Mouse (Mus musculus) spleen, adult 2 months (tissue): Measurements from ENCODE around the gene Syncrip. TPM values are rescaled to one million over a fixed set of nuclear protein-coding genes. Genes with fewer than 3 reads are reported as not detected.

Experiments used
- DNase-seq, 2 experiments: peaks; one replicate each; pipeline versions ENCODE4 v3.0.0 to v3.0.0-alpha.2; 2012 to 2021; ENCODE audit warnings: low spot score in 2 of 2, low read depth in 1 of 2
- H3K27ac ChIP-seq: fragments of 200-500 bp; 2 replicates; pipeline ENCODE4 v1.5.1; 2012; ENCODE audit warnings: low read length, inconsistent platforms; ENCODE audit not compliant: insufficient read depth
- H3K27me3 ChIP-seq: fragments of 200-500 bp; 2 replicates; pipeline ENCODE4 v1.6.1; 2012; ENCODE audit warnings: mild to moderate bottlenecking, moderate library complexity, low read length, inconsistent platforms; ENCODE audit not compliant: control insufficient read depth, insufficient read depth
- H3K36me3 ChIP-seq: fragments of 200-500 bp; 2 replicates; pipeline ENCODE4 v1.6.1; 2012; ENCODE audit warnings: mild to moderate bottlenecking, low read length, inconsistent platforms; ENCODE audit not compliant: control insufficient read depth, insufficient read depth
- H3K4me1 ChIP-seq: fragments of 200-500 bp; 2 replicates; pipeline ENCODE4 v1.6.1; 2011; ENCODE audit warnings: inconsistent platforms; ENCODE audit not compliant: control insufficient read depth, insufficient read depth, insufficient read length
- H3K4me3 ChIP-seq: fragments of 200-500 bp; 2 replicates; pipeline ENCODE4 v1.5.1; 2011; ENCODE audit warnings: mild to moderate bottlenecking, inconsistent platforms; ENCODE audit not compliant: insufficient read depth, insufficient read length; ENCODE audit errors: extremely low read depth
- CTCF ChIP-seq: fragments of 200-500 bp; IDR thresholded peaks from 2 replicates; pipeline ENCODE4 v1.5.1; 2011; ENCODE audit warnings: mild to moderate bottlenecking, inconsistent platforms; ENCODE audit not compliant: insufficient read depth, insufficient read length, insufficient replicate concordance; ENCODE audit errors: extremely low read depth
- POLR2A ChIP-seq: fragments of 200-500 bp; IDR thresholded peaks from 2 replicates; pipeline ENCODE4 v1.6.1; 2011; ENCODE audit warnings: low read depth, low read length, inconsistent platforms
- WGBS: fragments of 180-500 bp; shearing (Covaris S2); methylation state at CpG from one replicate; pipeline ENCODE4 v1.1.7; 2018; 5-methylcytosine and 5-hydroxymethylcytosine counted together
- polyA plus RNA-seq: library from polyadenylated mRNA; depleted of rRNA; stranded (reverse); fragments of >200 nt; gene quantifications from 2 replicates; pipeline ENCODE4 v1.2.3, GENCODE M21; 2012

The Syncrip gene
- polyA plus RNA-seq, 1 experiment: 5.3 TPM

GRCm38 (mm10) chr9:88524367-88524766, 42.0 kb upstream of the Syncrip start:
- Histone ChIP-seq H3K36me3 (peaks cover 2% of the 10 kb centered on the region; the same call in 1 of the 2 replicates), H3K27me3 (no peaks in the 10 kb centered on the region), H3K4me1 (peaks cover 3% of the 10 kb centered on the region; the same call in 1 of the 2 replicates), H3K27ac (no peak overlapping the region), H3K4me3 (no peak overlapping the region)
- WGBS: 96% methylated on average over 2 of the region's 2 CpGs
- no peak for TF ChIP-seq CTCF
- TF ChIP-seq POLR2A: no peak
- DNase-seq: no peak

DNA sequence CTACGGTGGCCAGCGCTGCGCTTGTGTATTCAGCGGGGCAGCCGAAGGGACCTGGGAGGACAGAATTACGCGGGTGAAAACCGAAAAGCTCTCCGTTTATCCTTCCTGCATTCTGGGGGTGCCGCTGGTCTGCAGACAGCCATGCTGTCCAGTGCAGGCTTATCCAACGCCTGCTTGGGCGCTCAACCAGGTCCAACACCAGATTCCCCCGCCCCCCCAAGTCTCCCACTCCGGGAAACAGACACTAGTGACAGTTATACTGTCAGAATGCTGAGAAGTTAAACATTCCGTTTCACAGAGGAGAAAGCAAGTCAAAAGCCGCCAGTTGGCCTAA, 40.9 kb upstream of the Syncrip start:
- TF ChIP-seq POLR2A (no peak), CTCF (no peak)
- DNase-seq: no peak
- Histone ChIP-seq H3K27me3 (no peaks in the 10 kb centered on the region), H3K4me3 (peak overlapping the region; percentile 74), H3K27ac (peak overlapping the region; percentile 47), H3K36me3 (peaks cover 2% of the 10 kb centered on the region; the same call in 1 of the 2 replicates), H3K4me1 (peaks cover 3% of the 10 kb centered on the region; the same call in 1 of the 2 replicates)
- WGBS: 2% methylated on average over 16 of the region's 16 CpGs

- DNase-seq: peak; percentile 91 to 92
- Histone ChIP-seq H3K4me1 (peaks cover 3% of the 10 kb centered on the region; the same call in 1 of the 2 replicates), H3K27ac (peak overlapping the region; percentile 65), H3K27me3 (no peaks in the 10 kb centered on the region), H3K4me3 (peak overlapping the region; percentile 76), H3K36me3 (peaks cover 2% of the 10 kb centered on the region; the same call in 1 of the 2 replicates)
- TF ChIP-seq POLR2A: peak; percentile 92
- TF ChIP-seq CTCF: no peak
- under 1% methylated on average over 69 of the region's 69 CpGs for WGBS
Observed at GRCm38 (mm10) chr9:88522569-88523334, 40.4 kb upstream of the Syncrip start.

DNA sequence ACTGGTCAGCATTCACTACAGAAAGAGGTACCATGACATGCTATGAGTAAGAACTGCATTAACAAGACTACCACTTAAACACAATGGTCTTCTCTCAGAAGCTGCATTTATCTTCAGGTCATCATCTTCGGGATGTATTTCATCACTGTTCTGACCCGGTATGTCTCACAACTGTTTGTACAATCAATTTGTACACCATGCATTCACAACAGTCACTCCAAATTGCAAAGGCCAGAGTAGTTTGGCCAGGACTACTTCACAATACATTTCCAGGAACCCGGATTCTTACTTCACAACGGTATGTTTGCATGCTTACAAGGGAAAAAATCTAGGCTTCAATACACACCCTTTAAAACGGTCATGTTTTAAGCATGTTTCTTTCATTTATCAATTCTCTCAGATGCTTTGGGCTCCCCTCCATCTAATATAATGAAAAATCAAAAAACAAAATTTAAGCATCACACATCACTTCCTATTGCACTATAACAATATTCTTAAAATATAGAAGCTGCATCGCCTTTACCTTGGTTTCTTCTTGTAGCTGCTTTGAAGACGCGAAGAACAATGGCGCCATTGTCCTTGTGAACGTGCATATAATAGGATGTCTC, 39.7 kb upstream of the Syncrip start:
- DNase-seq: no peak
- no peaks in the 10 kb centered on the region for H3K27me3 ChIP-seq
- H3K36me3 ChIP-seq: peaks cover 2% of the 10 kb centered on the region; the same call in 1 of the 2 replicates
- TF ChIP-seq CTCF (no peak), POLR2A (no peak)
- under 1% methylated on average over 10 of the region's 10 CpGs for WGBS
- H3K4me1 ChIP-seq: peaks cover 3% of the 10 kb centered on the region; the same call in 1 of the 2 replicates
- H3K27ac ChIP-seq: peak overlapping the region; percentile 65
- peak overlapping the region; percentile 76 for H3K4me3 ChIP-seq

GRCm38 (mm10) chr9:88520849-88521483, 38.6 kb upstream of the Syncrip start:
- Histone ChIP-seq H3K27me3 (no peaks in the 10 kb centered on the region), H3K27ac (no peak overlapping the region), H3K4me1 (peaks cover 3% of the 10 kb centered on the region; the same call in 1 of the 2 replicates), H3K36me3 (peaks cover 2% of the 10 kb centered on the region; the same call in 1 of the 2 replicates), H3K4me3 (no peak overlapping the region)
- DNase-seq: no peak
- WGBS: 48% methylated on average over 4 of the region's 4 CpGs
- TF ChIP-seq CTCF: no peak
- TF ChIP-seq POLR2A: no peak

GRCm38 (mm10) chr9:88520122-88520848, 37.9 kb upstream of the Syncrip start:
- H3K4me3 ChIP-seq: no peak overlapping the region
- 34% methylated on average over 2 of the region's 2 CpGs for WGBS
- H3K4me1 ChIP-seq: peaks cover 3% of the 10 kb centered on the region; the same call in 1 of the 2 replicates
- no peak for DNase-seq
- peaks cover 2% of the 10 kb centered on the region; the same call in 1 of the 2 replicates for H3K36me3 ChIP-seq
- TF ChIP-seq CTCF: no peak
- TF ChIP-seq POLR2A: no peak
- H3K27me3 ChIP-seq: no peaks in the 10 kb centered on the region
- no peak overlapping the region for H3K27ac ChIP-seq
